Comparison of ENCODE assay signal across 10 mouse cellular contexts in genomic region chr16:39062596-39062995, GRCm38 (mm10).
DNase-seq lines count a peak whose midpoint lies in the region; ATAC-seq and TF ChIP-seq lines count a peak whose summit lies in the region.
"Had no signal": no experiment of that assay in that cellular context is flagged by ENCODE, and none has a peak within 500 bp of the region (broad histone marks: within the 10 kb centered on the region; RNA-seq: fewer than 3 reads in every experiment).

No protein-coding gene starts in this region.

- no peak for TF ChIP-seq POLR2A in brain, embryonic 14.5 days (IDR thresholded peaks at IDR 0.05; ENCODE audit: borderline replicate concordance, extremely low read depth, insufficient read depth, insufficient read length, poor library complexity, severe bottlenecking)

- no peak overlapping the region for H3K27ac ChIP-seq in hindbrain, postnatal 0 days
- H3K27ac ChIP-seq in hindbrain, embryonic 16.5 days (ENCODE audit: low read depth, low read length), result no peak overlapping the region
- no peak overlapping the region for H3K27ac ChIP-seq in midbrain, embryonic 14.5 days (replicated peaks; ENCODE audit: low read depth, low read length)
- no peak overlapping the region for H3K27ac ChIP-seq in midbrain, embryonic 10.5 days (replicated peaks)
- H3K27ac ChIP-seq: midbrain, embryonic 12.5 days had no signal

- no peaks in the 10 kb centered on the region for H3K4me1 ChIP-seq in hindbrain, postnatal 0 days (ENCODE audit: insufficient read depth, low read length)
- H3K4me1 ChIP-seq in hindbrain, embryonic 16.5 days (ENCODE audit: control insufficient read depth, insufficient read depth, low read depth, low read length), result no peaks in the 10 kb centered on the region
- 0 out of 2 replicates have a peak, but pooled peaks cover 6% of the 10 kb centered on the region for H3K4me1 ChIP-seq in midbrain, embryonic 14.5 days (ENCODE audit: control insufficient read depth, insufficient read depth, low read length)
- H3K4me1 ChIP-seq in midbrain, embryonic 10.5 days, result peaks cover 21% of the 10 kb centered on the region
- H3K4me1 ChIP-seq: midbrain, embryonic 12.5 days had no signal

- no peaks in the 10 kb centered on the region for H3K36me3 ChIP-seq in hindbrain, postnatal 0 days (ENCODE audit: insufficient read depth, low read length)
- no peaks in the 10 kb centered on the region for H3K36me3 ChIP-seq in hindbrain, embryonic 16.5 days (ENCODE audit: control insufficient read depth, insufficient read depth, low read length)
- no peaks in the 10 kb centered on the region for H3K36me3 ChIP-seq in midbrain, embryonic 14.5 days (ENCODE audit: control insufficient read depth, insufficient read depth, low read length)
- no peaks in the 10 kb centered on the region for H3K36me3 ChIP-seq in midbrain, embryonic 10.5 days
- H3K36me3 ChIP-seq: midbrain, embryonic 12.5 days had no signal

- no peaks in the 10 kb centered on the region for H3K9me3 ChIP-seq in hindbrain, postnatal 0 days (ENCODE audit: low read length)
- no peaks in the 10 kb centered on the region for H3K9me3 ChIP-seq in hindbrain, embryonic 16.5 days (ENCODE audit: control insufficient read depth, low read length)
- no peaks in the 10 kb centered on the region for H3K9me3 ChIP-seq in midbrain, embryonic 14.5 days (ENCODE audit: control insufficient read depth, low read length)
- no peaks in the 10 kb centered on the region for H3K9me3 ChIP-seq in midbrain, embryonic 10.5 days (replicated peaks)
- H3K9me3 ChIP-seq: midbrain, embryonic 12.5 days had no signal

- ATAC-seq in hindbrain, postnatal 0 days, result no peak
- no peak for ATAC-seq in hindbrain, embryonic 16.5 days
- no peak for ATAC-seq in midbrain, embryonic 14.5 days (ENCODE audit: low FRiP score, low TSS enrichment)
- no peak for ATAC-seq in monocyte, adult 5-6 weeks (replicated peaks; ENCODE audit: insufficient number of reproducible peaks, low FRiP score, low TSS enrichment, poor library complexity, severe bottlenecking)

- TF ChIP-seq CTCF in hindbrain, postnatal 0 days (IDR thresholded peaks at IDR 0.05; ENCODE audit: low read depth), result peak; percentile 64
- no peak for TF ChIP-seq CTCF in brain, embryonic 14.5 days (IDR thresholded peaks at IDR 0.05; ENCODE audit: borderline replicate concordance, extremely low read depth, insufficient read depth, insufficient read length)

- H3K4me2 ChIP-seq in hindbrain, postnatal 0 days (ENCODE audit: low read depth, low read length), result no peak overlapping the region
- no peak overlapping the region for H3K4me2 ChIP-seq in hindbrain, embryonic 16.5 days (ENCODE audit: low read length)
- no peak overlapping the region for H3K4me2 ChIP-seq in midbrain, embryonic 14.5 days (ENCODE audit: low read length)
- H3K4me2 ChIP-seq: heart, embryonic 11.5 days; midbrain, embryonic 12.5 days had no signal

- no peak overlapping the region for H3K9ac ChIP-seq in hindbrain, postnatal 0 days (replicated peaks; ENCODE audit: low read length)
- H3K9ac ChIP-seq in hindbrain, embryonic 16.5 days (ENCODE audit: low read depth, low read length), result no peak overlapping the region
- no peak overlapping the region for H3K9ac ChIP-seq in midbrain, embryonic 14.5 days (replicated peaks; ENCODE audit: low read length)
- H3K9ac ChIP-seq: midbrain, embryonic 12.5 days had no signal

- DNase-seq in hindbrain, postnatal 0 days (ENCODE audit: low spot score), result peak; percentile 76
- DNase-seq in midbrain, embryonic 14.5 days, result peak; percentile 85
- no peak for DNase-seq in midbrain, embryonic 10.5 days (ENCODE audit: low spot score)
- DNase-seq in brain, embryonic 14.5 days (ENCODE audit: low read depth), result peak; percentile 73
- peak; percentile 40 for DNase-seq in retina, postnatal 7 days (ENCODE audit: low read depth, low spot score)
- DNase-seq in spleen, postnatal 14 days (ENCODE audit: low spot score in 2 of 2), result no peak

- no peak overlapping the region for H3K4me3 ChIP-seq in hindbrain, postnatal 0 days (ENCODE audit: low read length)
- H3K4me3 ChIP-seq in hindbrain, embryonic 16.5 days (ENCODE audit: low read length), result no peak overlapping the region
- H3K4me3 ChIP-seq in midbrain, embryonic 14.5 days (replicated peaks; ENCODE audit: low read depth, low read length), result no peak overlapping the region
- no peak overlapping the region for H3K4me3 ChIP-seq in midbrain, embryonic 10.5 days
- H3K4me3 ChIP-seq: midbrain, embryonic 12.5 days had no signal

- H3K27me3 ChIP-seq in hindbrain, postnatal 0 days (ENCODE audit: insufficient read depth, low read length), result no peaks in the 10 kb centered on the region
- H3K27me3 ChIP-seq in hindbrain, embryonic 16.5 days (replicated peaks; ENCODE audit: control insufficient read depth, insufficient read depth, low read length), result no peaks in the 10 kb centered on the region
- H3K27me3 ChIP-seq in midbrain, embryonic 14.5 days (ENCODE audit: control insufficient read depth, insufficient read depth, low read length), result no peaks in the 10 kb centered on the region
- no peaks in the 10 kb centered on the region for H3K27me3 ChIP-seq in midbrain, embryonic 10.5 days (ENCODE audit: low read depth, poor library complexity, severe bottlenecking)
- H3K27me3 ChIP-seq: midbrain, embryonic 12.5 days had no signal

- 37% methylated on average over 5 of the region's 5 CpGs for WGBS in hindbrain, postnatal 0 days
- 35% methylated on average over 5 of the region's 5 CpGs for WGBS in hindbrain, embryonic 16.5 days
- 38% methylated on average over 5 of the region's 5 CpGs for WGBS in midbrain, embryonic 14.5 days
- WGBS in midbrain, embryonic 10.5 days, result 44% methylated on average over 5 of the region's 5 CpGs

Comparison
In these comparisons a context has a peak if more than half of its experiments do, and no peak if none do; other contexts are left out.
1. DNase-seq: peak in hindbrain, postnatal 0 days (single experiment), midbrain, embryonic 14.5 days (single experiment), brain, embryonic 14.5 days (single experiment) and retina, postnatal 7 days (single experiment); none in midbrain, embryonic 10.5 days (single experiment) and spleen, postnatal 14 days (0 of 2).